Mouse (Mus musculus) ES-E14 (cell line): ENCODE measurements around the gene Tcf12. TPM values are rescaled to one million over a fixed set of nuclear protein-coding genes. Genes with fewer than 3 reads are reported as not detected.

Source experiments
- DNase-seq: peaks from one replicate; pipeline ENCODE4 v3.0.0-alpha.2; 2013; ENCODE audit warnings: low read depth, low spot score
- H3K27ac ChIP-seq: 2 replicates; pipeline ENCODE4 v1.5.1; 2012; ENCODE audit warnings: low read depth, mild to moderate bottlenecking, low read length, moderate library complexity, mixed read lengths; ENCODE audit not compliant: poor library complexity, insufficient read depth, severe bottlenecking
- H3K36me3 ChIP-seq: 2 replicates; pipeline ENCODE4 v1.6.1; 2012; ENCODE audit warnings: mild to moderate bottlenecking, low read length, moderate library complexity, mixed read lengths; ENCODE audit not compliant: control insufficient read depth, poor library complexity, insufficient read depth, severe bottlenecking
- H3K4me1 ChIP-seq, 2 experiments: fragments of 150-350 bp in 1 of 2; sonication (generic) in 1 of 2; 2 replicates each; pipeline ENCODE4 v1.6.1; 2012; ENCODE audit warnings: low read length in 2 of 2, mild to moderate bottlenecking in 1 of 2, mixed read lengths in 1 of 2; ENCODE audit not compliant: control insufficient read depth in 2 of 2, insufficient read depth in 2 of 2, poor library complexity in 1 of 2
- H3K4me3 ChIP-seq, 2 experiments: fragments of 150-350 bp in 1 of 2; sonication (generic) in 1 of 2; 2 replicates each; pipeline ENCODE4 v1.5.1; 2012; ENCODE audit warnings: low read length in 2 of 2, low read depth in 1 of 2, mild to moderate bottlenecking in 1 of 2, mixed read lengths in 1 of 2; ENCODE audit not compliant: insufficient read depth in 1 of 2, poor library complexity in 1 of 2, severe bottlenecking in 1 of 2
- H3K9ac ChIP-seq: 2 replicates; pipeline ENCODE4 v1.6.1; 2012; ENCODE audit warnings: low read depth, mild to moderate bottlenecking, low read length, mixed read lengths; ENCODE audit not compliant: poor library complexity, insufficient read depth, severe bottlenecking
- H3K9me3 ChIP-seq: fragments of 150-350 bp; sonication (generic); 2 replicates; pipeline ENCODE4 v1.6.1; 2012; ENCODE audit warnings: low read depth, mild to moderate bottlenecking, low read length; ENCODE audit not compliant: control insufficient read depth, insufficient read depth
- CHD2 ChIP-seq: IDR thresholded peaks from 2 replicates; pipeline ENCODE4 v1.6.1; 2014; ENCODE audit warnings: mild to moderate bottlenecking, low read depth, low read length, inconsistent platforms
- HCFC1 ChIP-seq: IDR thresholded peaks from 2 replicates; pipeline ENCODE4 v1.6.1; 2012; ENCODE audit warnings: low read length, inconsistent platforms, borderline replicate concordance; ENCODE audit not compliant: insufficient read depth
- MAFK ChIP-seq: IDR thresholded peaks from 2 replicates; pipeline ENCODE4 v1.6.1; 2014; ENCODE audit warnings: mild to moderate bottlenecking, low read depth, low read length, inconsistent platforms; ENCODE audit not compliant: insufficient read depth
- ZC3H11A ChIP-seq: IDR thresholded peaks from 2 replicates; pipeline ENCODE4 v1.6.1; 2012; ENCODE audit warnings: low read depth, mild to moderate bottlenecking, inconsistent platforms, low read length, borderline replicate concordance
- ZNF384 ChIP-seq: IDR thresholded peaks from 2 replicates; pipeline ENCODE4 v1.6.1; 2012; ENCODE audit warnings: low read depth, low read length, inconsistent platforms
- in situ Hi-C, 2 experiments: fragments of 600-800 bp; cut with MboI; formaldehyde crosslinking; loops; one replicate each; pipeline ENCODE4 v1.15.1; 2025; ENCODE audit warnings: low sequenced_read_pairs in 2 of 2, inconsistent platforms in 1 of 2; ENCODE audit not compliant: unreplicated experiment in 2 of 2
- total RNA-seq: library from RNA; depleted of rRNA; stranded (reverse); fragments of 300-350 nt; gene quantifications from 2 replicates; pipeline ENCODE4 v1.2.3, GENCODE M21; 2012

Gene Tcf12
- total RNA-seq, 1 experiment, result 17.3 TPM

GRCm38 (mm10) chr9:71812402-71812801 is 299.3 kb downstream of the Tcf12 start:
- Histone ChIP-seq H3K27ac (no peak overlapping the region), H3K9ac (no peak overlapping the region), H3K9me3 (no peaks in the 10 kb centered on the region), H3K4me1 (peaks cover 0 to 2% of the 10 kb centered on the region in 2 experiments; a peak in 1 of 4 replicates), H3K36me3 (no peaks in the 10 kb centered on the region), H3K4me3 (no peak overlapping the region)
- in situ Hi-C loops, result no loop called here
- DNase-seq, result no peak
- TF ChIP-seq CHD2 (no peak), ZC3H11A (no peak), HCFC1 (no peak), ZNF384 (no peak)

GRCm38 (mm10) chr9:71811404-71811803 is 300.3 kb downstream of the Tcf12 start:
- Histone ChIP-seq H3K27ac (no peak overlapping the region), H3K9me3 (no peaks in the 10 kb centered on the region), H3K4me1 (peaks cover 0 to 2% of the 10 kb centered on the region in 2 experiments; a peak in 1 of 4 replicates), H3K36me3 (no peaks in the 10 kb centered on the region), H3K4me3 (no peak overlapping the region), H3K9ac (no peak overlapping the region)
- DNase-seq, result no peak
- in situ Hi-C loops, result no loop called here
- TF ChIP-seq HCFC1, result no peak
- no peak for TF ChIP-seq MAFK
- no peak for TF ChIP-seq ZNF384
- no peak for TF ChIP-seq ZC3H11A
- no peak for TF ChIP-seq CHD2

- no peaks in the 10 kb centered on the region for H3K36me3 ChIP-seq
- H3K9ac ChIP-seq, result no peak overlapping the region
- no peak for DNase-seq
- TF ChIP-seq CHD2 (no peak), HCFC1 (no peak), MAFK (no peak), ZNF384 (no peak), ZC3H11A (no peak)
- no peaks in the 10 kb centered on the region for H3K9me3 ChIP-seq
- no peak overlapping the region for H3K27ac ChIP-seq
- H3K4me1 ChIP-seq, result peaks cover 0 to 2% of the 10 kb centered on the region in 2 experiments; a peak in 1 of 4 replicates
- in situ Hi-C loops, result no loop called here
- H3K4me3 ChIP-seq, result no peak overlapping the region
Measured at GRCm38 (mm10) chr9:71810723-71811122, 300.9 kb downstream of the Tcf12 start.

- peak; percentile 57 for DNase-seq
- Histone ChIP-seq H3K9ac (peak overlapping the region; percentile 18; the same call in 1 of the 2 replicates), H3K4me1 (peaks cover 0 to 5% of the 10 kb centered on the region in 2 experiments; a peak in 1 of 4 replicates), H3K36me3 (no peaks in the 10 kb centered on the region), H3K9me3 (no peaks in the 10 kb centered on the region), H3K27ac (no peak overlapping the region), H3K4me3 (peak overlapping the region; percentile 26 to 33)
- TF ChIP-seq ZC3H11A (no peak), MAFK (no peak)
- in situ Hi-C loops, result loop anchor here (5.0 to 10.0 kb wide), 2 partner anchors 161 to 164 kb away; no protein-coding TSS in a partner anchor
Measured at GRCm38 (mm10) chr9:71808640-71809254, 302.9 kb downstream of the Tcf12 start.
